Mouse (Mus musculus) intestine, embryonic 15.5 days (tissue): ENCODE results near the gene Plekhm3. TPM values are rescaled to one million over a fixed set of nuclear protein-coding genes. Genes with fewer than 3 reads are reported as not detected.

Experiments used
- ATAC-seq: fragments of 200-750 bp; cut with Nextera tagmentation; 2 replicates; pipeline ENCODE4 v1.8.0; 2017; ENCODE audit warnings: moderate TSS enrichment, moderate library complexity
- H3K27ac ChIP-seq: fragments of 300-500 bp; sonication (generic); 2 replicates; pipeline ENCODE4 v1.5.1; 2015; ENCODE audit warnings: mild to moderate bottlenecking, inconsistent platforms
- H3K27me3 ChIP-seq: fragments of 300-500 bp; sonication (generic); replicated peaks from 2 replicates; pipeline ENCODE4 v1.6.1; 2015; ENCODE audit warnings: inconsistent platforms
- H3K36me3 ChIP-seq: fragments of 300-500 bp; sonication (generic); 2 replicates; pipeline ENCODE4 v1.6.1; 2015; ENCODE audit warnings: inconsistent platforms
- H3K4me1 ChIP-seq: fragments of 300-500 bp; sonication (generic); replicated peaks from 2 replicates; pipeline ENCODE4 v1.6.1; 2015; ENCODE audit warnings: inconsistent platforms
- H3K4me2 ChIP-seq: fragments of 300-500 bp; sonication (generic); replicated peaks from 2 replicates; pipeline ENCODE4 v1.6.1; 2015; ENCODE audit warnings: mild to moderate bottlenecking, inconsistent platforms
- H3K4me3 ChIP-seq: fragments of 300-500 bp; sonication (generic); replicated peaks from 2 replicates; pipeline ENCODE4 v1.5.1; 2015; ENCODE audit warnings: inconsistent platforms
- H3K9ac ChIP-seq: fragments of 300-500 bp; sonication (generic); 2 replicates; pipeline ENCODE4 v1.6.1; 2015; ENCODE audit warnings: inconsistent platforms
- H3K9me3 ChIP-seq: fragments of 300-500 bp; sonication (generic); 2 replicates; pipeline ENCODE4 v1.6.1; 2016; ENCODE audit warnings: inconsistent platforms
- WGBS: fragments of 180-500 bp; shearing (Covaris S2); methylation state at CpG from one replicate; pipeline ENCODE4 v1.1.7; 2015; 5-methylcytosine and 5-hydroxymethylcytosine counted together
- polyA plus RNA-seq: library from polyadenylated mRNA; unstranded; fragments of >200 nt; fragmentation: Nextera tagmentation; extraction: Ambion mirVana; gene quantifications from 2 replicates; pipeline ENCODE4 v1.2.1, GENCODE M21; 2015

Plekhm3 gene
- polyA plus RNA-seq, 1 experiment from 2014 or later = 4.7 TPM

GRCm38 (mm10) chr1:64787701-64788515 is 168.7 kb downstream of the Plekhm3 start:
- no peak overlapping the region for H3K4me3 ChIP-seq
- no peaks in the 10 kb centered on the region for H3K36me3 ChIP-seq
- peak; percentile 98 for ATAC-seq
- peak overlapping the region; percentile 68 for H3K27ac ChIP-seq
- peaks cover 23% of the 10 kb centered on the region for H3K4me1 ChIP-seq
- WGBS = 52% methylated on average over 6 of the region's 6 CpGs
- H3K9me3 ChIP-seq = no peaks in the 10 kb centered on the region
- no peak overlapping the region for H3K9ac ChIP-seq
- peak overlapping the region; percentile 2; the same call in 1 of the 2 replicates for H3K4me2 ChIP-seq
- H3K27me3 ChIP-seq = no peaks in the 10 kb centered on the region

GRCm38 (mm10) chr1:64779863-64780262 is 176.8 kb downstream of the Plekhm3 start:
- WGBS = 83% methylated on average over 12 of the region's 12 CpGs
- H3K4me2 ChIP-seq = no peak overlapping the region
- H3K36me3 ChIP-seq = no peaks in the 10 kb centered on the region
- no peaks in the 10 kb centered on the region for H3K27me3 ChIP-seq
- H3K27ac ChIP-seq = no peak overlapping the region
- no peak overlapping the region for H3K9ac ChIP-seq
- no peaks in the 10 kb centered on the region for H3K9me3 ChIP-seq
- H3K4me3 ChIP-seq = no peak overlapping the region
- ATAC-seq = no peak
- no peaks in the 10 kb centered on the region for H3K4me1 ChIP-seq

GRCm38 (mm10) chr1:64779415-64779814 is 177.2 kb downstream of the Plekhm3 start:
- H3K36me3 ChIP-seq = no peaks in the 10 kb centered on the region
- H3K9me3 ChIP-seq = no peaks in the 10 kb centered on the region
- H3K9ac ChIP-seq = no peak overlapping the region
- H3K27ac ChIP-seq = no peak overlapping the region
- no peak for ATAC-seq
- H3K4me1 ChIP-seq = no peaks in the 10 kb centered on the region
- no peak overlapping the region for H3K4me2 ChIP-seq
- WGBS = 80% methylated on average over 5 of the region's 5 CpGs
- no peak overlapping the region for H3K4me3 ChIP-seq
- H3K27me3 ChIP-seq = no peaks in the 10 kb centered on the region

GRCm38 (mm10) chr1:64773305-64773704 is 183.3 kb downstream of the Plekhm3 start:
- ATAC-seq = no peak
- H3K9ac ChIP-seq = no peak overlapping the region
- no peaks in the 10 kb centered on the region for H3K27me3 ChIP-seq
- H3K4me2 ChIP-seq = no peak overlapping the region
- no peak overlapping the region for H3K4me3 ChIP-seq
- no peaks in the 10 kb centered on the region for H3K9me3 ChIP-seq
- no peak overlapping the region for H3K27ac ChIP-seq
- no peaks in the 10 kb centered on the region for H3K36me3 ChIP-seq
- 72% methylated on average over 4 of the region's 4 CpGs for WGBS
- H3K4me1 ChIP-seq = 0 out of 2 replicates have a peak, but pooled peaks cover 4% of the 10 kb centered on the region

GRCm38 (mm10) chr1:64770169-64770568 is 186.5 kb downstream of the Plekhm3 start:
- Histone ChIP-seq H3K4me2 (no peak overlapping the region; the same call in 1 of the 2 replicates), H3K9ac (no peak overlapping the region)

GRCm38 (mm10) chr1:64761646-64762045 is 195.0 kb downstream of the Plekhm3 start:
- peak; percentile 49; the same call in 1 of the 2 replicates for ATAC-seq
- Histone ChIP-seq H3K36me3 (no peaks in the 10 kb centered on the region), H3K4me2 (no peak overlapping the region), H3K9me3 (no peaks in the 10 kb centered on the region), H3K4me3 (no peak overlapping the region), H3K9ac (no peak overlapping the region), H3K27ac (no peak overlapping the region), H3K4me1 (0 out of 2 replicates have a peak, but pooled peaks cover 6% of the 10 kb centered on the region), H3K27me3 (no peaks in the 10 kb centered on the region)
- WGBS = 65% methylated on average over 4 of the region's 4 CpGs

More at GRCm38 (mm10) chr1:64770169-64770568, 186.5 kb downstream of the Plekhm3 start:
- Histone ChIP-seq H3K36me3 (no peaks in the 10 kb centered on the region), H3K9me3 (no peaks in the 10 kb centered on the region), H3K27me3 (no peaks in the 10 kb centered on the region), H3K4me3 (no peak overlapping the region), H3K27ac (no peak overlapping the region), H3K4me1 (0 out of 2 replicates have a peak, but pooled peaks cover 4% of the 10 kb centered on the region)
- 35% methylated on average over 6 of the region's 6 CpGs for WGBS
- peak; percentile 56 for ATAC-seq

- no peak for ATAC-seq
- no peak overlapping the region for H3K9ac ChIP-seq
- no peaks in the 10 kb centered on the region for H3K36me3 ChIP-seq
- WGBS = 75% methylated on average over 5 of the region's 5 CpGs
- H3K27ac ChIP-seq = no peak overlapping the region
- H3K4me1 ChIP-seq = 0 out of 2 replicates have a peak, but pooled peaks cover 11% of the 10 kb centered on the region
- no peaks in the 10 kb centered on the region for H3K9me3 ChIP-seq
- no peaks in the 10 kb centered on the region for H3K27me3 ChIP-seq
- H3K4me3 ChIP-seq = no peak overlapping the region
- no peak overlapping the region for H3K4me2 ChIP-seq
Measured at GRCm38 (mm10) chr1:64757766-64758165, 198.9 kb downstream of the Plekhm3 start.

GRCm38 (mm10) chr1:64757254-64757653 is 199.4 kb downstream of the Plekhm3 start:
- Histone ChIP-seq H3K9me3 (no peaks in the 10 kb centered on the region), H3K9ac (no peak overlapping the region), H3K27me3 (no peaks in the 10 kb centered on the region), H3K4me3 (no peak overlapping the region), H3K27ac (no peak overlapping the region), H3K36me3 (no peaks in the 10 kb centered on the region), H3K4me1 (0 out of 2 replicates have a peak, but pooled peaks cover 11% of the 10 kb centered on the region), H3K4me2 (no peak overlapping the region)
- 0 out of 2 replicates have a peak, but pooled peaks have one; percentile 24 for ATAC-seq
- WGBS = 31% methylated on average over 2 of the region's 2 CpGs

GRCm38 (mm10) chr1:64756640-64757030 is 200.0 kb downstream of the Plekhm3 start:
- Histone ChIP-seq H3K4me3 (no peak overlapping the region), H3K4me1 (0 out of 2 replicates have a peak, but pooled peaks cover 11% of the 10 kb centered on the region), H3K4me2 (no peak overlapping the region), H3K9ac (no peak overlapping the region), H3K9me3 (no peaks in the 10 kb centered on the region), H3K27ac (no peak overlapping the region), H3K27me3 (no peaks in the 10 kb centered on the region), H3K36me3 (no peaks in the 10 kb centered on the region)
- WGBS = 47% methylated on average over 10 of the region's 10 CpGs
- no peak for ATAC-seq

- no peak overlapping the region for H3K4me3 ChIP-seq
- H3K27ac ChIP-seq = no peak overlapping the region
- no peaks in the 10 kb centered on the region for H3K36me3 ChIP-seq
- H3K27me3 ChIP-seq = no peaks in the 10 kb centered on the region
- H3K4me1 ChIP-seq = 0 out of 2 replicates have a peak, but pooled peaks cover 11% of the 10 kb centered on the region
- no peak overlapping the region for H3K9ac ChIP-seq
- H3K9me3 ChIP-seq = no peaks in the 10 kb centered on the region
- H3K4me2 ChIP-seq = no peak overlapping the region
- no peak for ATAC-seq
- WGBS = 67% methylated on average over 7 of the region's 7 CpGs
Measured at GRCm38 (mm10) chr1:64755971-64756639, 200.5 kb downstream of the Plekhm3 start.

GRCm38 (mm10) chr1:64754658-64755057 is 202.0 kb downstream of the Plekhm3 start:
- Histone ChIP-seq H3K4me3 (no peak overlapping the region), H3K27ac (no peak overlapping the region), H3K4me1 (0 out of 2 replicates have a peak, but pooled peaks cover 11% of the 10 kb centered on the region), H3K36me3 (no peaks in the 10 kb centered on the region), H3K9ac (no peak overlapping the region), H3K9me3 (no peaks in the 10 kb centered on the region), H3K4me2 (no peak overlapping the region), H3K27me3 (no peaks in the 10 kb centered on the region)
- ATAC-seq = peak; percentile 67; the same call in 1 of the 2 replicates
- WGBS = 83% methylated on average over 5 of the region's 5 CpGs

- ATAC-seq = 0 out of 2 replicates have a peak, but pooled peaks have one; percentile 32
- Histone ChIP-seq H3K36me3 (no peaks in the 10 kb centered on the region), H3K27ac (no peak overlapping the region), H3K4me1 (0 out of 2 replicates have a peak, but pooled peaks cover 11% of the 10 kb centered on the region), H3K4me2 (no peak overlapping the region), H3K27me3 (no peaks in the 10 kb centered on the region), H3K9ac (no peak overlapping the region), H3K4me3 (no peak overlapping the region), H3K9me3 (no peaks in the 10 kb centered on the region)
- WGBS = 67% methylated on average over 7 of the region's 7 CpGs
Measured at GRCm38 (mm10) chr1:64753668-64754067, 203.0 kb downstream of the Plekhm3 start.
